Mouse (Mus musculus) heart, adult 2 months (tissue): ENCODE data around the gene Ccdc88b. TPM values are rescaled to one million over a fixed set of nuclear protein-coding genes. Genes with fewer than 3 reads are reported as not detected.

Experiments used
- DNase-seq, 2 experiments: peaks; one replicate each; pipeline ENCODE4 v3.0.0; 2021
- H3K27ac ChIP-seq: fragments of 200-600 bp; 2 replicates; pipeline ENCODE4 v1.8.1; 2022
- H3K27me3 ChIP-seq: fragments of 200-500 bp; 2 replicates; pipeline ENCODE4 v1.6.1; 2012; ENCODE audit warnings: mild to moderate bottlenecking, low read length, inconsistent platforms, mixed read lengths; ENCODE audit not compliant: control insufficient read depth, insufficient read depth
- H3K36me3 ChIP-seq: fragments of 200-500 bp; 2 replicates; pipeline ENCODE4 v1.6.1; 2012; ENCODE audit warnings: low read length, inconsistent platforms; ENCODE audit not compliant: control insufficient read depth, insufficient read depth
- H3K4me1 ChIP-seq: fragments of 200-500 bp; 2 replicates; pipeline ENCODE4 v1.6.1; 2011; ENCODE audit warnings: low read length; ENCODE audit not compliant: control insufficient read depth, insufficient read depth
- H3K4me3 ChIP-seq: fragments of 200-600 bp; 2 replicates; pipeline ENCODE4 v1.8.1; 2022
- H3K79me2 ChIP-seq: fragments of 200-500 bp; replicated peaks from 2 replicates; pipeline ENCODE4 v1.6.1; 2012; ENCODE audit warnings: mild to moderate bottlenecking, inconsistent platforms, low read length, moderate library complexity, mixed read lengths; ENCODE audit not compliant: control insufficient read depth, insufficient read depth
- H3K9ac ChIP-seq: fragments of 200-500 bp; 2 replicates; pipeline ENCODE4 v1.6.1; 2012; ENCODE audit warnings: low read depth, mild to moderate bottlenecking, control low read depth, inconsistent platforms, low read length, mixed read lengths
- CTCF ChIP-seq: fragments of 200-600 bp; IDR thresholded peaks from 2 replicates; pipeline ENCODE4 v1.8.1; 2022; ENCODE audit warnings: antibody characterized with exemption, mild to moderate bottlenecking, moderate library complexity
- EP300 ChIP-seq: fragments of 200-500 bp; IDR thresholded peaks from 2 replicates; pipeline ENCODE4 v1.6.1; 2011; ENCODE audit warnings: low read depth, low read length, control low read depth; ENCODE audit not compliant: insufficient read depth
- POLR2A ChIP-seq: fragments of 200-500 bp; IDR thresholded peaks from 2 replicates; pipeline ENCODE4 v1.6.1; 2011; ENCODE audit warnings: mild to moderate bottlenecking, low read depth, low read length, control low read depth; ENCODE audit not compliant: insufficient read depth
- WGBS: fragments of 180-500 bp; shearing (Covaris S2); methylation state at CpG from one replicate; pipeline ENCODE4 v1.1.7; 2018; 5-methylcytosine and 5-hydroxymethylcytosine counted together
- intact Hi-C: fragments of 180-260 bp; cut with DNase I; formaldehyde crosslinking; loops from one replicate; pipeline ENCODE4 v1.15.1; 2025
- polyA plus RNA-seq: library from polyadenylated mRNA; depleted of rRNA; stranded (reverse); fragments of >200 nt; gene quantifications from 2 replicates; pipeline ENCODE4 v1.2.3, GENCODE M21; 2012
- total RNA-seq, 2 experiments: library from RNA; stranded (reverse); gene quantifications; 2 replicates each; pipeline ENCODE4 v1.2.3; 2021

Ccdc88b gene
- total and polyA plus RNA-seq, 3 experiments: 0.86 to 1.8 (median 1.0) TPM

GRCm38 (mm10) chr19:6860706-6861105 lies 2.7 kb upstream of the Ccdc88b start:
- no peak for TF ChIP-seq EP300
- no peak for TF ChIP-seq POLR2A
- TF ChIP-seq CTCF: no peak
- peak in 1 of 2 experiments; percentile 17 for DNase-seq
- intact Hi-C loops: no loop called here
- WGBS: 75% methylated on average over 6 of the region's 6 CpGs
- Histone ChIP-seq H3K4me1 (no peaks in the 10 kb centered on the region), H3K9ac (no peak overlapping the region), H3K27me3 (no peaks in the 10 kb centered on the region), H3K79me2 (no peaks in the 10 kb centered on the region), H3K4me3 (no peak overlapping the region), H3K27ac (no peak overlapping the region), H3K36me3 (no peaks in the 10 kb centered on the region)

GRCm38 (mm10) chr19:6859971-6860370 lies 2.0 kb upstream of the Ccdc88b start:
- no peak overlapping the region for H3K9ac ChIP-seq
- H3K36me3 ChIP-seq: no peaks in the 10 kb centered on the region
- no peak for DNase-seq
- no peaks in the 10 kb centered on the region for H3K27me3 ChIP-seq
- 0 out of 2 replicates have a peak, but pooled peaks cover 2% of the 10 kb centered on the region for H3K4me1 ChIP-seq
- intact Hi-C loops: no loop called here
- WGBS: 84% methylated on average over 3 of the region's 3 CpGs
- no peaks in the 10 kb centered on the region for H3K79me2 ChIP-seq
- no peak overlapping the region for H3K4me3 ChIP-seq
- TF ChIP-seq POLR2A (no peak), CTCF (no peak)
- H3K27ac ChIP-seq: no peak overlapping the region

- H3K4me3 ChIP-seq: no peak overlapping the region
- no peak overlapping the region for H3K27ac ChIP-seq
- no peaks in the 10 kb centered on the region for H3K79me2 ChIP-seq
- H3K9ac ChIP-seq: no peak overlapping the region
- no peaks in the 10 kb centered on the region for H3K36me3 ChIP-seq
- no peak for DNase-seq
- no peak for TF ChIP-seq CTCF
- TF ChIP-seq EP300: no peak
- no peak for TF ChIP-seq POLR2A
- intact Hi-C loops: no loop called here
- WGBS: 79% methylated on average over 2 of the region's 2 CpGs
- 0 out of 2 replicates have a peak, but pooled peaks cover 2% of the 10 kb centered on the region for H3K4me1 ChIP-seq
- no peaks in the 10 kb centered on the region for H3K27me3 ChIP-seq
Observed at GRCm38 (mm10) chr19:6859032-6859651, 1.1 kb upstream of the Ccdc88b start.

GRCm38 (mm10) chr19:6857391-6858005 lies 513 bp downstream of the Ccdc88b start:
- no peak for DNase-seq
- Histone ChIP-seq H3K4me3 (no peak overlapping the region), H3K27me3 (no peaks in the 10 kb centered on the region), H3K4me1 (0 out of 2 replicates have a peak, but pooled peaks cover 2% of the 10 kb centered on the region), H3K79me2 (no peaks in the 10 kb centered on the region), H3K27ac (no peak overlapping the region), H3K36me3 (no peaks in the 10 kb centered on the region), H3K9ac (no peak overlapping the region)
- no peak for TF ChIP-seq POLR2A
- TF ChIP-seq CTCF: no peak
- no peak for TF ChIP-seq EP300
- WGBS: 76% methylated on average over 9 of the region's 9 CpGs
- intact Hi-C loops: no loop called here

- TF ChIP-seq POLR2A (no peak), CTCF (no peak), EP300 (no peak)
Observed at GRCm38 (mm10) chr19:6857003-6857360, 1.0 kb downstream of the Ccdc88b start.

GRCm38 (mm10) chr19:6856281-6857002 lies 1.6 kb downstream of the Ccdc88b start:
- DNase-seq: peak in 1 of 2 experiments; percentile 27
- intact Hi-C loops: no loop called here

More at GRCm38 (mm10) chr19:6857003-6857360, 1.0 kb downstream of the Ccdc88b start:
- no peak for DNase-seq
- Histone ChIP-seq H3K79me2 (no peaks in the 10 kb centered on the region), H3K9ac (no peak overlapping the region), H3K27ac (no peak overlapping the region), H3K4me3 (no peak overlapping the region), H3K4me1 (0 out of 2 replicates have a peak, but pooled peaks cover 2% of the 10 kb centered on the region), H3K27me3 (no peaks in the 10 kb centered on the region), H3K36me3 (no peaks in the 10 kb centered on the region)
- intact Hi-C loops: no loop called here
- 74% methylated on average over 3 of the region's 3 CpGs for WGBS

More at GRCm38 (mm10) chr19:6856281-6857002, 1.6 kb downstream of the Ccdc88b start:
- WGBS: 69% methylated on average over 12 of the region's 12 CpGs
- no peaks in the 10 kb centered on the region for H3K36me3 ChIP-seq
- H3K9ac ChIP-seq: no peak overlapping the region
- no peaks in the 10 kb centered on the region for H3K79me2 ChIP-seq
- 0 out of 2 replicates have a peak, but pooled peaks cover 2% of the 10 kb centered on the region for H3K4me1 ChIP-seq
- TF ChIP-seq EP300: no peak
- TF ChIP-seq CTCF: peak; percentile 40
- H3K27me3 ChIP-seq: no peaks in the 10 kb centered on the region
- no peak overlapping the region for H3K4me3 ChIP-seq
- no peak overlapping the region for H3K27ac ChIP-seq
